Mouse (Mus musculus) liver, embryonic 12.5 days (tissue): ENCODE results near the gene Pin1rt1. TPM values are rescaled to one million over a fixed set of nuclear protein-coding genes. Genes with fewer than 3 reads are reported as not detected.

ENCODE experiments used
- ATAC-seq: fragments of 200-750 bp; cut with Nextera tagmentation; 2 replicates; pipeline ENCODE4 v1.8.0; 2017; ENCODE audit warnings: moderate number of reproducible peaks, mild to moderate bottlenecking, moderate library complexity
- H3K27ac ChIP-seq: fragments of 300-500 bp; sonication (generic); 2 replicates; pipeline ENCODE4 v1.5.1; 2016; ENCODE audit warnings: mild to moderate bottlenecking
- H3K27me3 ChIP-seq: fragments of 300-500 bp; sonication (generic); replicated peaks from 2 replicates; pipeline ENCODE4 v1.6.1; 2016; ENCODE audit warnings: mild to moderate bottlenecking, moderate library complexity
- H3K36me3 ChIP-seq: fragments of 300-500 bp; sonication (generic); 2 replicates; pipeline ENCODE4 v1.6.1; 2016; ENCODE audit warnings: mild to moderate bottlenecking, moderate library complexity
- H3K4me1 ChIP-seq: fragments of 300-500 bp; sonication (generic); 2 replicates; pipeline ENCODE4 v1.6.1; 2016
- H3K4me2 ChIP-seq: fragments of 300-500 bp; sonication (generic); 2 replicates; pipeline ENCODE4 v1.6.1; 2016; ENCODE audit warnings: mild to moderate bottlenecking, moderate library complexity
- H3K4me3 ChIP-seq: fragments of 300-500 bp; sonication (generic); 2 replicates; pipeline ENCODE4 v1.5.1; 2016; ENCODE audit warnings: mild to moderate bottlenecking, moderate library complexity
- H3K9ac ChIP-seq: fragments of 300-500 bp; sonication (generic); 2 replicates; pipeline ENCODE4 v1.6.1; 2016; ENCODE audit warnings: mild to moderate bottlenecking, moderate library complexity
- H3K9me3 ChIP-seq: fragments of 300-500 bp; sonication (generic); replicated peaks from 2 replicates; pipeline ENCODE4 v1.6.1; 2016; ENCODE audit warnings: mild to moderate bottlenecking, moderate library complexity
- WGBS: fragments of 180-500 bp; shearing (Covaris S2); methylation state at CpG from one replicate; pipeline ENCODE4 v1.1.7; 2016; ENCODE audit not compliant: insufficient replicate concordance; 5-methylcytosine and 5-hydroxymethylcytosine counted together
- polyA plus RNA-seq: library from polyadenylated mRNA; unstranded; fragments of >200 nt; fragmentation: Nextera tagmentation; extraction: Ambion mirVana; gene quantifications from 2 replicates; pipeline ENCODE4 v1.2.1, GENCODE M21; 2016

Pin1rt1 gene
- polyA plus RNA-seq, 1 experiment from 2014 or later = not detected

DNA sequence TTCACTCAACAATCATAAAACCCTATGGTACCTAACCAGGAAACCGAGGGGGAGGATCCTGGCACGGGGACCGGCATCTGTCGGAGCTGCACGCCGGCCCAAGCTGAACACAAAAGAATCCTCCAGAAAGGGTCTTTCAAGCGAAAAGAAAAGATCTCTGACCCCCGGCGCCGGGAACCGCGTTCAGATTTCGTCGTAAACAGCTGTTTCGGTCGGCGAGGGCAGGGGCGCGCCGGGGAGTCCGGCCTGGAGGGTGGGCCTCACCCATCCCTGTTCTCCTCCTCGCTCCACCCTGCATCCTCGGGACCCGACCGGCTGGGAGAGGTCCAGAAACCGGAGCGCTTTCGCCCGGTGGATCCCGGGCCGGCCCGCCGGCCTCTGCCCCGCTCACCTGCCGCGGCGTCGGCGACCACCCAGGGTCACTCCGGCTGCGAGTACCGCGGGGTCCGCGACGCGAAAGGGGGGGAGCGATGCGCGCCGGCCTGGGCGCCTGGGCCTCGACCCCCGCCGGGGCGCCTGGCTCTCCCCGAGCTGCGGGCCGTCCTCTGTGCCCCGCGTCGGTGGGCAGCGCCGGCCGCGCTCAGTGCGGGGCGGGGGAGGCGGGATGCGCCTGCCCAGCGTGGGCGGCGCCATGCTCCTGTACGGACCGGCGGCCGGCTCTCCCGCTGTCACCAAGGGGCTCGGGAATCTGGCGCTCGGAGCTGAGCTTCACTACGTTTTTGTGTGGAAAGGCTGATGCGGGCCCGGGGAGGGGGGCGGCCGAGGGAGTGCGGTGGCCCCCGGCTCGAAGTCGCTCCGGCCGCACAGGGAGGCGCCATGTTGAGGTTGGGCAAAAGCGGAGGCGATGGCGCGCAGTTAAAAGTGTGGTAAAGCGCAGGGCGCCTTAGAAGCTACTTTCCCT is 4.3 kb downstream of the Pin1rt1 start, which contains the start of gene Tcp11l1:
Gene Tcp11l1 (minus strand): TSS at position 585 of the 901 bp plus-strand sequence.
- Histone ChIP-seq H3K27me3 (peaks cover 46% of the 10 kb centered on the region), H3K4me2 (peak within 1 kb of the TSS; percentile 93), H3K9me3 (no peaks in the 10 kb centered on the region), H3K36me3 (no peaks in the 10 kb centered on the region), H3K4me3 (peak within 1 kb of the TSS; percentile 74), H3K4me1 (peaks cover 17% of the 10 kb centered on the region; the same call in 1 of the 2 replicates), H3K27ac (0 out of 2 replicates have a peak within 1 kb of the TSS, but pooled peaks have one; percentile 26), H3K9ac (peak within 1 kb of the TSS; percentile 71)
- under 1% methylated on average over 85 of the region's 99 CpGs for whole genome bisulfite sequencing
- ATAC-seq = peak; percentile 75

DNA sequence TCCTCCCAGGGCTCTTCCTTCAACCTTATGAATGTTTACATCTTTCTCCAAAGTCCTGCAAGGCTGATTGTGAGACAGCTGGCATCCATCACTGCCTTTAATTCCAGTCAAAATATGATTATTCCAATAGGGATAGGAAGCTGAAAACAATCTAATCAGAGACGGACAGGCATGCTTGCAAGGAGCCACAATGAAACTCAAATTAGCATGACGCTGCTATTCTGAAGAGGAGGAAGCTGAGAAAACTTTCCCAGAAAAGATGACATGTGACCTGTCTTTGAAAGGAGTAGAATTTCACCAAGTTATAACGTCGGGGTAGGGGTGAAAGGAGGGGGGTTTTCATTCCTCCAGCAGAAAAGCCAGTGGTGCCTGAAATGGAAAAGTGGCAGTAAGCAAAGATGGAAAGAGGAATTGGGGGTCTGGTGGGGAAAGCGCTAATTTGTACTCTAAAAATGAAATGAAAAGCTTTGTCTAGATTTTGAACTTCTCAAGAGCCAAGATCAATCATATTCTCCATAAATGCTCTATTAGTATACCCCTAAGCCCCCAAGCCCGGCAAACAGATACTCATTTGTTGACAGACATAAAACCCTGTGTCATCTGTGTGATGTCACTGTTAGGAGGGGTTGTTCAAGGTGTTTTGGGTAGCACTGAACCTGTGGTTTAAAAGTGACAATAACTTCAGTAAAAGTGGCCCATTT is 5.4 kb downstream of the Pin1rt1 start:
- Histone ChIP-seq H3K27me3 (peaks cover 46% of the 10 kb centered on the region), H3K27ac (no peak overlapping the region), H3K36me3 (no peaks in the 10 kb centered on the region), H3K9me3 (no peaks in the 10 kb centered on the region), H3K4me2 (peak overlapping the region; percentile 93), H3K4me1 (peaks cover 17% of the 10 kb centered on the region; the same call in 1 of the 2 replicates), H3K9ac (no peak overlapping the region), H3K4me3 (peak overlapping the region; percentile 74; the same call in 1 of the 2 replicates)
- no peak for ATAC-seq
- 23% methylated on average over 6 of the region's 6 CpGs for WGBS

DNA sequence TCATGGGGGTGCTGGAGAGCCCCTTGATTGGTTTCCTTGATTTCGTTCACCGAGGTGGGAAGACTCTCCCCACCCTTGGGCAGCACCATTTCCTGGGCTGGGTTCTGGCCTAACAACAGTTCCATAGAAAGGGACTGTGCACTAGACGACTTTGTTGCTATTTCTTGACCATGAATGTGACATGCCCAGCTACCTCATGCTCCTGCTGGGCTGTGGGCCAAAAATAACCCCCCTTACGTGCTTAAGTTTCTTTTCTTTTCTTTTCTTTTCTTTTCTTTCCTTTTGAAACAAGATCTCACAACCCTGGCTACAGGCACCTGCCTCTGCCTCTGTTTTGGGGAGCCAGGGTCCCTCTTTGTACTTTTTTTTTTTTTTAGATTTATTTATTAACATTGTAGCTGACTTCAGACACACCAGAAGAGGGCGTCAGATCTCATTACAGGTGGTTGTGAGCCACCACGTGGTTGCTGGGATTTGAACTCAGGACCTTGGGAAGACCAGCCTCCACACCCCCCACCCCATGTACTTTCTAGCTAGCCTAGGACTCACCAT is 6.3 kb downstream of the Pin1rt1 start:
- no peak overlapping the region for H3K9ac ChIP-seq

DNA sequence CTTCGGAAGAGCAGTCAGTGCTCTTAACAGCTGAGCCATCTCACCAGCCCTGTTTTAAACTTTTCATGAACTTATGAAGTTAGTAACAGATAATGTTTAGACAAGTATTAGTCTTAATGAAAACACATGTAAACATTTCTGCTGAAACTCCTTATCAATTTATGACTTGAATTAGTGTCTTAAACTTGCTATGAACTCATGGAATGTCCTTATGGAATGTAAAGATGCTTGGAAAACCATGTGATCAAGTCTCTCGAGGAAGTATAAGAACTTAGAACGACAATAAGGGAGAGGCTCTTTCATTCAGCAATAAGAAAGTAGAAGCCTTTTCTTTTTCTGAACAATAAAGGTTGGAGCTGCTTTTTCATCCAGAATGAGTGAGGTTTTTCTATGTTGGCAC is 11.8 kb downstream of the Pin1rt1 start:
- Histone ChIP-seq H3K4me2 (no peak overlapping the region), H3K4me1 (0 out of 2 replicates have a peak, but pooled peaks cover 3% of the 10 kb centered on the region), H3K27me3 (no peaks in the 10 kb centered on the region), H3K9me3 (no peaks in the 10 kb centered on the region), H3K27ac (no peak overlapping the region), H3K9ac (no peak overlapping the region), H3K36me3 (no peaks in the 10 kb centered on the region), H3K4me3 (no peak overlapping the region)
- WGBS = 64% methylated on average over 3 of the region's 3 CpGs
- ATAC-seq = no peak

More for the DNA sequence above, 6.3 kb downstream of the Pin1rt1 start:
- Histone ChIP-seq H3K9me3 (no peaks in the 10 kb centered on the region), H3K4me3 (no peak overlapping the region), H3K27ac (no peak overlapping the region), H3K4me1 (peaks cover 17% of the 10 kb centered on the region; the same call in 1 of the 2 replicates), H3K27me3 (peaks cover 46% of the 10 kb centered on the region), H3K4me2 (no peak overlapping the region), H3K36me3 (no peaks in the 10 kb centered on the region)
- no peak for ATAC-seq
- 54% methylated on average over 6 of the region's 6 CpGs for WGBS

DNA sequence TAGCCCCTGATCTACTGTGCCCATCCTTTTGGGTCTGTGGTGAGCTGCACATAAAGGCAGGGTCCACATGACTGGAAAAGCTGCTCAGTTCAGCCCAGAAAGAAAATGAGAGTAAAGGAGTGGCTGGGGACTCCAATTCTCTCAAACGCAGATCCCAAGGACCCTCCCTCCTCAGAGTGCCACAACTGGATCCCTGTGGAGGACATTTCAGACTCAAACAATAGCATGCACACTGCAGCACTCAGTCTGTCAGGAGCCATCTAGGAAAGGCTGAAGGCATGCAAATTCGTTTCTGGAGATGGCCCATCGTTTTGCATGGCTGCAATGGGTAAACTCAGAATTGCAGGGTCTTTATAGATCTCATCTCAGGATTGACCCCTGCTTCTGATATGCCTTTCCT is 13.0 kb downstream of the Pin1rt1 start:
- Histone ChIP-seq H3K4me1 (0 out of 2 replicates have a peak, but pooled peaks cover 3% of the 10 kb centered on the region), H3K36me3 (no peaks in the 10 kb centered on the region), H3K9ac (no peak overlapping the region), H3K9me3 (no peaks in the 10 kb centered on the region), H3K4me2 (no peak overlapping the region), H3K27ac (no peak overlapping the region), H3K4me3 (no peak overlapping the region), H3K27me3 (no peaks in the 10 kb centered on the region)
- 65% methylated on average over 3 of the region's 3 CpGs for WGBS
- ATAC-seq = no peak

DNA sequence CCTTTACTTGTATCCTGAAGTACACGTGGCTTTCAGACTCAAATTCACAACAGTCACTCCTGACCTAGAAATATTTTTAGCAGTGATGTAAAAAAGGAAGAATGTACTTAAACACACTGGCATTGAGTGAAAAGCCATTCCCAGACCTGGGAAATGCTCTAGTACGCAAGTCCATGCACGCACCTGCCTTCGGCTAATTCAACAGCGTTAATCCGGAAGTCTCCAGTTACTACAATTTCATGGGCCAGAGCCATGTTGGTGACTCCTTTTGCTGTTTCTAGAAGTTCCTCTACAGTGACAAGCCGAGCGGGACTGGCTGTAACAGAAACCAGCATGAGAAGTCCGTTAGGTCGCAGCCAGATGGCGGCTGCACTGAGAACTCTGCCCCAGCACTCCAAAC is 16.5 kb downstream of the Pin1rt1 start:
- Histone ChIP-seq H3K4me3 (no peak overlapping the region), H3K9me3 (no peaks in the 10 kb centered on the region), H3K27ac (no peak overlapping the region), H3K4me1 (0 out of 2 replicates have a peak, but pooled peaks cover 3% of the 10 kb centered on the region), H3K9ac (no peak overlapping the region), H3K4me2 (no peak overlapping the region), H3K36me3 (no peaks in the 10 kb centered on the region), H3K27me3 (no peaks in the 10 kb centered on the region)
- WGBS = 79% methylated on average over 11 of the region's 11 CpGs
- no peak for ATAC-seq

DNA sequence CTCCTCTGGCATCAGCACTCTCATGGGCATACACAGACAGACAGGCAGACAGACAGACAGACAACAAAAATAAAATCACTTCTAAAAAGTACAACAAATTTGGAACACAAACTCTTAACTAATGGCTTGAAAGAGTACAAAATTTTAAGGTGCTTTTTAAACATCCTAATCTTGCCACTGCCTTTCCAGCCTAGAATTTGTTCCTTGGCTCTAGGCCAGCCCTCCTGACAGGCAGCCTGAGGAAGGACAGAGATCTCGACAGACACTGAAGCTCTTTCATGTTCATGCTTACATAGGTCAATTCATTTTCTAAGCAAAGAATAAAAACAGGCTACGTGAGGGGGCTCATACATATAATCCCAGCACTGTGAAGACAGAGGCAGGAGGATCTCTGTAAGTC is 23.6 kb downstream of the Pin1rt1 start:
- H3K27me3 ChIP-seq = no peaks in the 10 kb centered on the region
- H3K36me3 ChIP-seq = no peaks in the 10 kb centered on the region
- no peak overlapping the region for H3K9ac ChIP-seq
- H3K4me1 ChIP-seq = no peaks in the 10 kb centered on the region
- H3K27ac ChIP-seq = no peak overlapping the region
- no peak overlapping the region for H3K4me2 ChIP-seq
- H3K9me3 ChIP-seq = no peaks in the 10 kb centered on the region
- no peak overlapping the region for H3K4me3 ChIP-seq
- WGBS = 52% methylated on average over 2 of the region's 2 CpGs
- no peak for ATAC-seq

DNA sequence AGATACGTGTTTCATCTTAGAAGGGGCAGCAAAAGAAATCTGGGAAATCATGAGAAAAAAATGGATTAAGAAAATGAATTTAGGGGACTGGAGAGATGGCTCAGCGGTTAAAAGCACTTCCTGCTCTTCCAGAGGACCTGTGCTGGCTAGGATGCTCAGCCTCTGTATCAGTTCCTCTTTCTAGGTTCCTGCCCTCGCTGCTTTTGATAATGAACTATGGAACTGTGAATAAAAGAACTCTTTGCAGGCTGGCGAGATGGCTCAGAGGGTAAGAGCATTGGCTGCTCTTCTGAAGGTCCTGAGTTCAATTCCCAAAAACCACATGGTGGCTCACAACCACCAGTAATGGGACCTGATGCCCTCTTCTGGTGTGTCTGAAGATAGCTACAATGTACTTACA is 25.5 kb downstream of the Pin1rt1 start:
- Histone ChIP-seq H3K27me3 (no peaks in the 10 kb centered on the region), H3K9me3 (no peaks in the 10 kb centered on the region), H3K36me3 (no peaks in the 10 kb centered on the region), H3K4me2 (no peak overlapping the region), H3K27ac (no peak overlapping the region), H3K4me3 (no peak overlapping the region), H3K9ac (no peak overlapping the region), H3K4me1 (no peaks in the 10 kb centered on the region)
- ATAC-seq = no peak
- 35% methylated on average over 4 of the region's 4 CpGs for WGBS

DNA sequence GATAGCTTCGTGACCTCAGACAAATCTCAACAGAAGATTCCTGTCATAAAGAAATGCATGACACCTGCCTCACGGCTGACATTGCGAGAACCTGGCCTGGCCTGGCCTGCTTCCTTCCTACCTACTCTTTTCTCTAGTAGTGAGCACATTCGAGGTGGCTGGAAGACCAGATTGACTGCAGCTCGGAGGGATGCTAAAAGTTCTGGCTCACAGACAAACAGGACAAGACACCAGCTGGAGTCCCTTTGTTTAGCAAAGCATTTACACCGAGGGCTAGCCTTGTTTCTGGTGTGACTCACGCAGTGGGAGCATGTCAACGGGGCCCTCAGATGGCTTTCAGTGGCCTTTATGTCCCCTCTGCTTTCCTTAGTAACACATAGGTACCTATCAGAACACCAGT is 27.5 kb downstream of the Pin1rt1 start:
- WGBS = 69% methylated on average over 8 of the region's 8 CpGs
- no peak overlapping the region for H3K9ac ChIP-seq
- H3K27me3 ChIP-seq = no peaks in the 10 kb centered on the region
- H3K4me3 ChIP-seq = no peak overlapping the region
- H3K4me1 ChIP-seq = 0 out of 2 replicates have a peak, but pooled peaks cover 3% of the 10 kb centered on the region
- ATAC-seq = no peak
- H3K27ac ChIP-seq = no peak overlapping the region
- no peaks in the 10 kb centered on the region for H3K36me3 ChIP-seq
- no peak overlapping the region for H3K4me2 ChIP-seq
- no peaks in the 10 kb centered on the region for H3K9me3 ChIP-seq

DNA sequence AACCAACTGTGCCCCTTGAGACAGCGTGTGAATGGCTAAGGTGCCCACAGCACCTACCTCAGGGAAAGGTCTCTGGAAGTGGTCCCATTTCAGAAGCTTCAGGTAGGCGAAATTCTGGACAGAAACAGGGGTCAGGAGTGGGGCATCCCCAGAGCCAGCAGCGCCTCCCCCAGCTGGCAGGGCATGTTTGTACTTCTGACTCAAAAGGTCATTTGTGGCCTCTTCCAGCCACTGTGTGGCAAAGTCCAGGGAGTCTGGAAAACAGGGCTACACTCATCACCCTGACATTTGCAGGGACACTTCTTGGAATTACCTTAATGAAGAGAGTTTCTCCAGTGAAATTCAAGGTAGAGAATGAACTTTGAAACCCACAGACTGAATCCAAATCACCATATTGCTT is 27.9 kb downstream of the Pin1rt1 start:
- H3K9ac ChIP-seq = no peak overlapping the region
- H3K36me3 ChIP-seq = no peaks in the 10 kb centered on the region
- H3K27me3 ChIP-seq = no peaks in the 10 kb centered on the region
- no peak overlapping the region for H3K4me2 ChIP-seq
- 0 out of 2 replicates have a peak, but pooled peaks cover 3% of the 10 kb centered on the region for H3K4me1 ChIP-seq
- WGBS = 48% methylated on average over 3 of the region's 3 CpGs
- no peak overlapping the region for H3K4me3 ChIP-seq
- H3K9me3 ChIP-seq = no peaks in the 10 kb centered on the region
- ATAC-seq = peak; percentile 40; the same call in 1 of the 2 replicates
- no peak overlapping the region for H3K27ac ChIP-seq

DNA sequence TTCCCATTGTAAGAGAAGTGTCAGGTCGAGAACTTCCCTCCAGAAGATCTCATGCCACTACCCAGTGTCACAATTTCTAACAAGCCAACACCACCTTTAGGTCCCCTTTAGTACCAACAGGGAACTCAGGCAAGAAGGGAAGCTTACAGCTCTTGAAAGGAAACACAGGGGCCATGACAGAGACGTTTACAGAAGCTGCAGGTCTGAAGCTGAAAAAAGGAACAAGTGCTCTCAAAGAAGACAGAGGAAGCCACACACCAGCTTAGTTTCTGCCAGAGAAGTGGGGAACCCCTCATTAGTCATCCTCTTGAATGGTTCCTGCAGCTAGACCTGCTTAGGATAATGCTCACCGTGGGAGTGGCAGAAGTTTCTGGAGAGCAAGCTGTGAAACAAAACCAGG is 28.9 kb downstream of the Pin1rt1 start:
- Histone ChIP-seq H3K4me1 (0 out of 2 replicates have a peak, but pooled peaks cover 3% of the 10 kb centered on the region), H3K36me3 (no peaks in the 10 kb centered on the region), H3K9me3 (no peaks in the 10 kb centered on the region), H3K4me2 (no peak overlapping the region), H3K9ac (no peak overlapping the region), H3K27me3 (no peaks in the 10 kb centered on the region), H3K27ac (no peak overlapping the region), H3K4me3 (no peak overlapping the region)
- no peak for ATAC-seq
- 13% methylated on average over 3 of the region's 3 CpGs for WGBS
